Mouse (Mus musculus) liver, embryonic 12.5 days (tissue): ENCODE measurements around the gene Fam243. TPM values are rescaled to one million over a fixed set of nuclear protein-coding genes. Genes with fewer than 3 reads are reported as not detected.

Experiments
- ATAC-seq: fragments of 200-750 bp; cut with Nextera tagmentation; 2 replicates; pipeline ENCODE4 v1.8.0; 2017; ENCODE audit warnings: moderate number of reproducible peaks, mild to moderate bottlenecking, moderate library complexity
- H3K27ac ChIP-seq: fragments of 300-500 bp; sonication (generic); 2 replicates; pipeline ENCODE4 v1.5.1; 2016; ENCODE audit warnings: mild to moderate bottlenecking
- H3K27me3 ChIP-seq: fragments of 300-500 bp; sonication (generic); replicated peaks from 2 replicates; pipeline ENCODE4 v1.6.1; 2016; ENCODE audit warnings: mild to moderate bottlenecking, moderate library complexity
- H3K36me3 ChIP-seq: fragments of 300-500 bp; sonication (generic); 2 replicates; pipeline ENCODE4 v1.6.1; 2016; ENCODE audit warnings: mild to moderate bottlenecking, moderate library complexity
- H3K4me1 ChIP-seq: fragments of 300-500 bp; sonication (generic); 2 replicates; pipeline ENCODE4 v1.6.1; 2016
- H3K4me2 ChIP-seq: fragments of 300-500 bp; sonication (generic); 2 replicates; pipeline ENCODE4 v1.6.1; 2016; ENCODE audit warnings: mild to moderate bottlenecking, moderate library complexity
- H3K4me3 ChIP-seq: fragments of 300-500 bp; sonication (generic); 2 replicates; pipeline ENCODE4 v1.5.1; 2016; ENCODE audit warnings: mild to moderate bottlenecking, moderate library complexity
- H3K9ac ChIP-seq: fragments of 300-500 bp; sonication (generic); 2 replicates; pipeline ENCODE4 v1.6.1; 2016; ENCODE audit warnings: mild to moderate bottlenecking, moderate library complexity
- H3K9me3 ChIP-seq: fragments of 300-500 bp; sonication (generic); replicated peaks from 2 replicates; pipeline ENCODE4 v1.6.1; 2016; ENCODE audit warnings: mild to moderate bottlenecking, moderate library complexity
- WGBS: fragments of 180-500 bp; shearing (Covaris S2); methylation state at CpG from one replicate; pipeline ENCODE4 v1.1.7; 2016; ENCODE audit not compliant: insufficient replicate concordance; 5-methylcytosine and 5-hydroxymethylcytosine counted together
- polyA plus RNA-seq: library from polyadenylated mRNA; unstranded; fragments of >200 nt; fragmentation: Nextera tagmentation; extraction: Ambion mirVana; gene quantifications from 2 replicates; pipeline ENCODE4 v1.2.1, GENCODE M21; 2016

Gene Fam243
- polyA plus RNA-seq, 1 experiment from 2014 or later = not detected

DNA sequence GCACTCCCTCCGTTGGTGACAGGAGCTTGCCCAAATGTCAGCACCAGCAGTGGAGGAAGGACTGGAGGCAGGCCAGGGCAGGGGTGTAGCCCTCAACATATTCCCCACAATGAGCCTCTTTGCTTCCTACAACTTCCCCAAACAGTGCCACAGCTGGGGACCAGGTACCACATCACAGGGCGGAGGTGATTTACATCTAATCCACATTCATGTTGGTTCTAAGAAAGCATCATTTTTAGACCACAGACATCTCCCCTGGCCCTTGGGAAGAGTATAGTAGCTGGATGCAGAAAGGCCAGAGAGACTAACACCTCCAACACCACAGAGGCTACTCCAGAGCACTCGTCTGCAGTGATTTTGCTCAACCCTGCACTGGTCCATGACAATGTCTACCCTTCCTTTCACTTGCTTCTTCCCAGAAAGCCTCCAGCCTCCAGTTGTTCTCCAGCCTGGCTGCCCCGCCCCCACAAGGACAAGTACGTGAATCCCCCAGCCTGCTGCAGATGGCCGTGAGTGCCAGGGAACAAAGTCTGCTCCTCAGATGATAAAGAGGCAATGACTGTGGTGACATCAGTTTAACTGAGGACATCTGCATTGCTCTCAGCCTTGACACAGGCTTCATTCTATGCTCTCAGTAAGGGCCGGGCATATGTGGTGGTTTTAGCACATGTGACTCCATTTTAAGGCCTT, 5.0 kb downstream of the Fam243 start:
- 67% methylated on average over 7 of the region's 7 CpGs for WGBS
- no peak overlapping the region for H3K4me3 ChIP-seq
- no peaks in the 10 kb centered on the region for H3K9me3 ChIP-seq
- no peaks in the 10 kb centered on the region for H3K27me3 ChIP-seq
- H3K4me1 ChIP-seq = peaks cover 15% of the 10 kb centered on the region; the same call in 1 of the 2 replicates
- H3K27ac ChIP-seq = no peak overlapping the region
- no peak overlapping the region for H3K4me2 ChIP-seq
- peaks cover 19% of the 10 kb centered on the region for H3K36me3 ChIP-seq
- H3K9ac ChIP-seq = no peak overlapping the region
- no peak for ATAC-seq

DNA sequence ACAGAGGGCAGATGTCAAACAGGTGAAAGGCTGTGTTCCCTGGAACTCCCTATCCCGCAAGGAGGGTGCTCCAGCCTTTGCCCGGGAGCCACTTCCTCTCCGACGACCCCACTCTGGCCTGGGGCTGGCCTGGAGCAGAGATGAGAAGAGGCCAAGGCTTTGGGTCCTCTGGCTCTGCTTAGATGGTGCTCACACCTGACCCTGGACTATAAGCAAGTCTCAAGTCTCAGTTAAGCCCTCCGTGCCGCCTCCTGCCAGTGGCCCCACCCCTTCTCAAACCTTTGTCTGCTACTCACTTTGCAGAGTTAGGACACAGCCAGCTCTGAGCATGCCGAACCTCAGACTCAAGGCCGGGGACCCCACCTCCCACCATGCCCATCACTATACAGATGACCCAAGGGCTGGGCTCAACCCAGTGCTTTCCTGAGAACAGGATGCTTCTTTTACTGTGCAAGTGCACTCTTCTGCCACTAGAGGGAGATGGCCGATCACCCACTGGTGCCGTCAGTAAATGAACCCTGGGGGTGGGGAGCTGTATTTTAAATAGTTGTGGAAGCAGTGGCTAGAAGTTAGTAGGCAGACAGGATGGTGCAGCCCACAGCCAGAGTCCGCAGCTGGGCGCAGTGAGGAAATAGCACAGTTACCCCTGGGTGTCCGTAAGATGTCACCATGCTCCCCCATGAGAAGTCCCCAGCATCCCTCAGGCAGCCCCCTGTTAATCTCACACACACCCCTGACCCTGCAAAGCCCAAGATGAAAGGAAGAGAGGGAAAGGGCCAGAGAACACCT, 7.1 kb downstream of the Fam243 start:
- Histone ChIP-seq H3K27me3 (no peaks in the 10 kb centered on the region), H3K4me3 (no peak overlapping the region), H3K36me3 (peaks cover 27% of the 10 kb centered on the region), H3K4me1 (peaks cover 8% of the 10 kb centered on the region; the same call in 1 of the 2 replicates), H3K9ac (no peak overlapping the region), H3K4me2 (no peak overlapping the region), H3K27ac (no peak overlapping the region), H3K9me3 (no peaks in the 10 kb centered on the region)
- 44% methylated on average over 13 of the region's 13 CpGs for WGBS
- ATAC-seq = peak; percentile 52

DNA sequence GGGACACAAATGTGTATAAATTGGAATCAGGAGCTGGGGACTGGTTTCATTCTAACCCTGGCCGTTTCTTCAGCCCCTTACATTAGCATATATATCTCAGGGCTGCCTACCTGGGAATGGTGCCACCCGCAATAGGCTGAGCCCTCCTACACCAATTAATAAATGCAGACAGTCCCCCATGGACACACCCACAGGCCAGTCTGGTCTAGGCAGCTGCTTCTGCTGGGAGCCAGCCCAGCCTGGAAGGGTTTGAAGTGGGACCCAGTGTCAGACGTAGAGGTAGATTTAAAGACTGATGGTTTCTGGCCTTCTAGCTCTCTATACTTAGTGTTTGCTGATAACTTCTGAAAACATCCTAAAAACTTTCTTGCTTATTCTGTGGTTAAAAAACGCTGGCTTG, 12.1 kb downstream of the Fam243 start:
- Histone ChIP-seq H3K4me2 (no peak overlapping the region), H3K4me3 (no peak overlapping the region), H3K9ac (no peak overlapping the region), H3K9me3 (no peaks in the 10 kb centered on the region), H3K27me3 (no peaks in the 10 kb centered on the region), H3K27ac (no peak overlapping the region), H3K4me1 (0 out of 2 replicates have a peak, but pooled peaks cover 4% of the 10 kb centered on the region), H3K36me3 (peaks cover 63% of the 10 kb centered on the region)
- WGBS = 62% methylated on average over 4 of the region's 4 CpGs
- no peak for ATAC-seq

DNA sequence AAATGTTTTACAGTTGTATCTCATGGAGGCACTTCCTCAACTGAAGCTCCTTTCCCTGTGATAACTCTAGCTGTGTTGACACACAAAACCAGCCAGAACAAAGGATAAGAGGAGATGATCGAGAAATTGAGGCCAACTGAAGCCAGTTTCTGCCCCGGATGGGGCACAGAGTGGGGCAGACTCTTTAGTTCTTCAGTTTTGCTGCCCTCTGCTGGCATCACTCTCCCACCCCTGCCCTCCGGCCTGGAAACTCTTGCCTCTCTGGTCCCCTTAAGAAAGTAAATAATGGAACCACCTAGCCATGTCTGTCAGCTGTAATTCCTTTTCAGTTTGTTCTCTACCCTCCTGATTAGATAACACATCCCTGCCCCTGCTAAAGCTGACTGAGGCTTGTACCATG, 13.3 kb downstream of the Fam243 start:
- Histone ChIP-seq H3K4me2 (no peak overlapping the region), H3K9me3 (no peaks in the 10 kb centered on the region), H3K4me1 (peaks cover 14% of the 10 kb centered on the region), H3K27ac (no peak overlapping the region), H3K36me3 (peaks cover 59% of the 10 kb centered on the region), H3K27me3 (no peaks in the 10 kb centered on the region), H3K4me3 (no peak overlapping the region), H3K9ac (no peak overlapping the region)
- ATAC-seq = no peak
- 64% methylated on average over 3 of the region's 3 CpGs for WGBS

DNA sequence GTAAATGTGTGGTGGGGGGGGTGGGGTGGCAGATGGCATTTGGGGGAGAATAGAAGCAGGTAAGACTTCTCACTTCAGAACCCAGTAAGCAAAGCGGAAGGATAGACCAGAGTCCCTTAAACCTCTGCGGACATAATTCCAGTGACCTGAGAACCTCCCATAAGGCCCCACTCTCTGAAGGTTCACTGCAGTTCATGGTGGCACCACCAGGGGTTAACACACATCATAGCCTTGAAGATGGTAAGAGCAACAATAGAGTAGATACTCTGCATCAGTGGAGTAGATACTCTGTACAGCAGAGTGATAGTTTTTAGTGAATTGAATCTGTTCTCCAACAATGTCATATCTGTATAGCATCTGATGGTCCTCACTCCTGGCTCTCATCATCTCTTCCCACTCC, 15.7 kb downstream of the Fam243 start:
- Histone ChIP-seq H3K27me3 (no peaks in the 10 kb centered on the region), H3K4me3 (no peak overlapping the region), H3K9ac (no peak overlapping the region), H3K36me3 (peaks cover 38% of the 10 kb centered on the region), H3K4me1 (peaks cover 31% of the 10 kb centered on the region), H3K9me3 (no peaks in the 10 kb centered on the region), H3K27ac (no peak overlapping the region), H3K4me2 (no peak overlapping the region)
- ATAC-seq = no peak
- 93% methylated on average over 2 of the region's 2 CpGs for WGBS

DNA sequence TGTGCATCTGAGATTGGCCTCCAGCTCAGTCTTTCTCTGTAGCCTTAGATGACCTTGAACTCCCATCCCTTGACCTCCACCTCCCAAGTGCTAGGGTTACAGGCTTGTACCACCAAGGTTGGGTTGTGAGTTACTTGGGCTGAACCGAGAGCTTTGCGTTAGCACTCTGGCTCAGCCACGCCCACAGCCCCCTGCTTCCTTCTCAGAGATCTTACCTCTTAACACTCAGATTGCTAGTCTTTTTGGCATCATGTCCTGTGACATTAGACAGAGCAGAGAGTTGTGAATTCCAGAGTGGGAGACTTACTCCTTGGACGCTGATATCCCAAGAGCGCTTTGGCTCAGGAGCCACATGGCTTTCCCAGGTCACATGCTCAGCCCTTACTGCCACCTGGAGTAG, 18.7 kb downstream of the Fam243 start:
- Histone ChIP-seq H3K4me3 (peak overlapping the region; percentile 63), H3K27ac (peak overlapping the region; percentile 65; the same call in 1 of the 2 replicates), H3K4me2 (peak overlapping the region; percentile 81), H3K4me1 (peaks cover 37% of the 10 kb centered on the region), H3K36me3 (peaks cover 24% of the 10 kb centered on the region), H3K27me3 (no peaks in the 10 kb centered on the region), H3K9me3 (no peaks in the 10 kb centered on the region), H3K9ac (peak overlapping the region; percentile 79)
- ATAC-seq = no peak
- 51% methylated on average over 5 of the region's 5 CpGs for WGBS

GRCm38 (mm10) chr16:92301989-92302388, 19.3 kb downstream of the Fam243 start:
- H3K4me2 ChIP-seq = peak overlapping the region; percentile 81
- H3K36me3 ChIP-seq = peaks cover 19% of the 10 kb centered on the region
- H3K4me1 ChIP-seq = peaks cover 34% of the 10 kb centered on the region
- H3K9me3 ChIP-seq = no peaks in the 10 kb centered on the region
- peak overlapping the region; percentile 63 for H3K4me3 ChIP-seq
- H3K27ac ChIP-seq = peak overlapping the region; percentile 65
- ATAC-seq = no peak
- WGBS = 35% methylated on average over 5 of the region's 5 CpGs
- H3K9ac ChIP-seq = peak overlapping the region; percentile 79
- H3K27me3 ChIP-seq = 0 out of 2 replicates have a peak, but pooled peaks cover under 1% of the 10 kb centered on the region

GRCm38 (mm10) chr16:92301412-92301806, 19.8 kb downstream of the Fam243 start:
- Histone ChIP-seq H3K4me3 (peak overlapping the region; percentile 63), H3K9ac (peak overlapping the region; percentile 79), H3K36me3 (peaks cover 13% of the 10 kb centered on the region), H3K4me1 (peaks cover 34% of the 10 kb centered on the region), H3K4me2 (peak overlapping the region; percentile 81), H3K27me3 (0 out of 2 replicates have a peak, but pooled peaks cover 6% of the 10 kb centered on the region), H3K9me3 (no peaks in the 10 kb centered on the region), H3K27ac (peak overlapping the region; percentile 65)
- WGBS = 1% methylated on average over 12 of the region's 12 CpGs
- peak; percentile 67 for ATAC-seq

DNA sequence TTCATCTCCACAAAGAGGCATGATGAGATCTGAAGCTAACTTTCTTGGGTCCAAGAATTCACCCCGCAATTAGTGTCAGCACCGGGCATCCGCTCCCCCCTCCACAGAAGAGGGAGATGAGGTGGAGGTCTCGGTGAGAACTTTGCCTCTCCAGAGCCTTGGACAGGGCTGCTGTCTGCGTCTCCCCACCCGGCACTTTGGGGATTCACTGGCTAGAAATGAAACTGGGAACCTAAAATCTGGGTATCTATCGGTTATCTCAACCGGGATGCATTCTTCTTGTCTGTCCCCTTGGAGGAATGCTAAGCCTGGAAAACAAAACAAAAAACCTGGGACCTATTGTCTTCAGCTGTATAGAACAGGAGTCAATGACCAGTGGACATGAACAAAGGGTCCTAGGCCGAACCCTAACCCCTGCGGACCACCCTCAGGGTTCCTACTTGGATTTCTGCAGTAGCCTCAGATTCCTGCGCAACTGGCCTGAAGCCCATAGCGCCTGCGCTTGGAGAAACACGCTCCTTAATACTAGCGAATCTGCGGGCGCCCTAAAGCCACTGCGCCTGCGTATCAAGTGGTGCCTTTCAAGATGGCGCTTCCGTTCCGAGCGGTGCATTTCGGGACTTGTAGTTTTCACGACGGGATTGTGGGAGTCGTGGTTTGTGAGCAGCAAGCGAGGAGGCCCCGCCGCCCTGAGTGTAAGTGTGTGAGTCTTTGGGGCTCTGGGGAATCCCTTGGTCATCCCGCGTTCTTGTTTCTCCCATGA, 20.4 kb downstream of the Fam243 start, which contains the start of gene Smim11:
Gene Smim11 (plus strand): TSS at position 638 of the 763 bp plus-strand sequence.
- peak within 1 kb of the TSS; percentile 81 for H3K4me2 ChIP-seq
- 0 out of 2 replicates have a peak, but pooled peaks cover 7% of the 10 kb centered on the region for H3K27me3 ChIP-seq
- peak within 1 kb of the TSS; percentile 79 for H3K9ac ChIP-seq
- no peaks in the 10 kb centered on the region for H3K9me3 ChIP-seq
- peak within 1 kb of the TSS; percentile 65 for H3K27ac ChIP-seq
- H3K4me1 ChIP-seq = peaks cover 34% of the 10 kb centered on the region
- WGBS = 10% methylated on average over 32 of the region's 32 CpGs
- peak; percentile 92 for ATAC-seq
- peaks cover 8% of the 10 kb centered on the region for H3K36me3 ChIP-seq
- H3K4me3 ChIP-seq = peak within 1 kb of the TSS; percentile 63

GRCm38 (mm10) chr16:92295328-92295727, 25.9 kb downstream of the Fam243 start:
- peaks cover 5% of the 10 kb centered on the region; the same call in 1 of the 2 replicates for H3K4me1 ChIP-seq
- no peak for ATAC-seq
- H3K27me3 ChIP-seq = peaks cover 23% of the 10 kb centered on the region
- no peak overlapping the region for H3K4me3 ChIP-seq
- H3K9me3 ChIP-seq = no peaks in the 10 kb centered on the region
- H3K4me2 ChIP-seq = no peak overlapping the region
- H3K27ac ChIP-seq = no peak overlapping the region
- H3K9ac ChIP-seq = no peak overlapping the region
- WGBS = 54% methylated on average over 2 of the region's 2 CpGs
- no peaks in the 10 kb centered on the region for H3K36me3 ChIP-seq

GRCm38 (mm10) chr16:92294267-92294970, 26.8 kb downstream of the Fam243 start:
- Histone ChIP-seq H3K4me1 (no peaks in the 10 kb centered on the region), H3K36me3 (no peaks in the 10 kb centered on the region), H3K27me3 (peaks cover 23% of the 10 kb centered on the region), H3K4me3 (no peak overlapping the region), H3K27ac (no peak overlapping the region), H3K4me2 (no peak overlapping the region), H3K9ac (no peak overlapping the region), H3K9me3 (no peaks in the 10 kb centered on the region)
- WGBS = 55% methylated on average over 12 of the region's 12 CpGs
- ATAC-seq = no peak
